Mouse (Mus musculus) lung, adult 18-20 months (tissue): Measurements from ENCODE around the gene Plk5.

Experiments
- DNase-seq, 2 experiments: peaks; one replicate each; pipeline ENCODE4 v3.0.0; 2022; ENCODE audit warnings: mixed read lengths in 2 of 2

The Plk5 gene

GRCm38 (mm10) chr10:80356001-80356682 lies at the start of gene Plk5:
Gene Plk5 (plus strand): TSS chr10:80356459.
- no peak for DNase-seq

- no peak for DNase-seq
These were observed 44.7 kb upstream of the Plk5 start for GRCm38 (mm10) chr10:80311560-80311959.

GRCm38 (mm10) chr10:80312586-80313504 lies 43.4 kb upstream of the Plk5 start:
- DNase-seq: no peak

GRCm38 (mm10) chr10:80313627-80314201 lies 42.5 kb upstream of the Plk5 start:
- no peak for DNase-seq

- no peak for DNase-seq
These were observed 41.7 kb upstream of the Plk5 start for GRCm38 (mm10) chr10:80314494-80315001.

GRCm38 (mm10) chr10:80315315-80315714 lies 40.9 kb upstream of the Plk5 start:
- DNase-seq: no peak

GRCm38 (mm10) chr10:80316359-80316781 lies 39.9 kb upstream of the Plk5 start:
- DNase-seq: peak in 1 of 2 experiments; percentile 64

GRCm38 (mm10) chr10:80317011-80317410 lies 39.2 kb upstream of the Plk5 start:
- DNase-seq: no peak

GRCm38 (mm10) chr10:80320340-80320760 lies 35.9 kb upstream of the Plk5 start, which contains the start of gene 2310011J03Rik:
Gene 2310011J03Rik (minus strand): TSS chr10:80320537.
- DNase-seq: peak; percentile 95 to 97

GRCm38 (mm10) chr10:80321014-80321669 lies 35.1 kb upstream of the Plk5 start:
- no peak for DNase-seq

GRCm38 (mm10) chr10:80321670-80322581 lies 34.3 kb upstream of the Plk5 start:
- DNase-seq: no peak

- peak in 1 of 2 experiments; percentile 48 for DNase-seq
These were observed 33.4 kb upstream of the Plk5 start for GRCm38 (mm10) chr10:80322811-80323211.

- peak; percentile 81 to 88 for DNase-seq
These were observed 32.8 kb upstream of the Plk5 start for GRCm38 (mm10) chr10:80323261-80324119.

GRCm38 (mm10) chr10:80324120-80325037 lies 31.9 kb upstream of the Plk5 start:
- DNase-seq: no peak

- DNase-seq: no peak
These were observed 31.2 kb upstream of the Plk5 start for GRCm38 (mm10) chr10:80325045-80325444.

GRCm38 (mm10) chr10:80329273-80330081 lies 26.8 kb upstream of the Plk5 start, which contains the start of the genes Pcsk4 and Reep6:
Gene Pcsk4 (minus strand): TSS chr10:80329498.
Gene Reep6 (plus strand): TSS chr10:80329953.
- peak; percentile 98 to 99 for DNase-seq

- no peak for DNase-seq
These were observed 26.2 kb upstream of the Plk5 start for GRCm38 (mm10) chr10:80330084-80330483.

- DNase-seq: peak; percentile 57 to 66
These were observed 25.4 kb upstream of the Plk5 start for GRCm38 (mm10) chr10:80330888-80331287.
